Mouse (Mus musculus) neutrophil, adult 5-6 weeks (primary cell): Measurements from ENCODE around the gene Stx6. TPM values are rescaled to one million over a fixed set of nuclear protein-coding genes. Genes with fewer than 3 reads are reported as not detected.

ENCODE experiments used
- ATAC-seq: fragments of 151-379, 151-347 bp; 2 replicates; pipeline ENCODE4 v1.8.0; 2017; ENCODE audit warnings: mild to moderate bottlenecking, moderate TSS enrichment; ENCODE audit not compliant: insufficient number of reproducible peaks, poor library complexity, low FRiP score, severe bottlenecking; ENCODE audit errors: extremely low read depth
- total RNA-seq: library from RNA; stranded (forward); fragments of 200-1000 nt; gene quantifications from 2 replicates; pipeline ENCODE4 v1.2.3, GENCODE M21; 2017

The Stx6 gene
- total RNA-seq, 1 experiment from 2014 or later: 53.1 TPM

DNA sequence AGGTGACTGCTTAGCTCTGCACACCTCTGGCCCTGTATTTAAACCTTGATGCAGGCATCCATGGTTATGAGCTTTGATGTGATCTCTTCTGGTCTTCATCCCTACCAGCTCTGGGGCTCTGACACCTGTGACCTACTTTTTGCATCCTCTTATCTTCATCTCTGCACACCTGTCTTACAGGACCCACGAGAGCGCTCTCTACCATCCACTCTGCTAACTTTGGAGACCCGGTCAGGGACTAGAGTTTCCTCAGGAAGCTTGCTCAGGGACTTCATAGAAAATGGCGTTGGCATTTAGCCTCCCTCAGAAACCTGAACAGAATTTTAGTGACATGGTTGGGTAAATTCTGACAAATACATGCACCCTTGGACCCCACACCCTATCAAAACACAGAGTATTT lies 4.6 kb upstream of the Stx6 start:
- ATAC-seq: no peak

GRCm38 (mm10) chr1:155158970-155159484 lies 512 bp downstream of the Stx6 start:
- ATAC-seq: no peak

DNA sequence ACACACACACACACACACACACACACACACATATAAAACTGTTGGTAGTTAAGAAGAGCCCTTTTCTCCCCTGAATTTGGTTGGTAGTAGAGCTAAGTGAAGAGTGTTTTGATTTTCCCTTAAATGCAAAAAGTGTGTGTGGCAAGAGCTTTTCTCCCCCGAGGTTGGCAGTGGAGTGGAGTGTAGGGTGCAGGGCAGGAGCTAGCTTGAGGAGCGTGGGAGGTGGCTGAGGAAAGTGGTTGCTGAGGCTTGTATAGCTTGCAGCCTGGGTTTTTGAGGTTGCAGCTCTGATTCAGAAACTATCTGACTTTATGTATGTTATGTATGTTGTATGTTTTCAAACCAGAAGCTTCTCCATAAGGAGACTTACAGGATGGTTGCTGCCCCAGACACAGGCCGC lies 8.9 kb downstream of the Stx6 start:
- no peak for ATAC-seq

DNA sequence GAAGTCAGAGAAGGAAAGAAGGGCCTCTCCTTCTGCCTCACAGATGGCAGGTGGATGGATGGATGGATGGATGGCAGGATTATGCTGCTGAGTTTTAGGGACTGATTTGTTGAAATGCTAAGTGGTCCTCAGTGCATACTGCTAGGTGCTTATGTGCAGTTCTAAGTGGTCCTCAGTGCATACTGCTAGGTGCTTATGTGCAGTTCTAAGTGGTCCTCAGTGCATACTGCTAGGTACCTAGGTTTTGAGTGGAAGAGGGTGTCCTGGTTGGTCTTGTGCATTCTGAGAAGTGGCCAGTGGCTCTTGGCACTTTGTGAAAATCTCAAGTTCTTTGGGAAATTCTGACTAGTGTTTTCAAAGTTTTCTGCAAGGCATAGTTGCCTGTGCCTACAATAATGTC lies 11.4 kb downstream of the Stx6 start:
- no peak for ATAC-seq

- ATAC-seq: no peak
Measured at GRCm38 (mm10) chr1:155172895-155173643, 14.6 kb downstream of the Stx6 start.

DNA sequence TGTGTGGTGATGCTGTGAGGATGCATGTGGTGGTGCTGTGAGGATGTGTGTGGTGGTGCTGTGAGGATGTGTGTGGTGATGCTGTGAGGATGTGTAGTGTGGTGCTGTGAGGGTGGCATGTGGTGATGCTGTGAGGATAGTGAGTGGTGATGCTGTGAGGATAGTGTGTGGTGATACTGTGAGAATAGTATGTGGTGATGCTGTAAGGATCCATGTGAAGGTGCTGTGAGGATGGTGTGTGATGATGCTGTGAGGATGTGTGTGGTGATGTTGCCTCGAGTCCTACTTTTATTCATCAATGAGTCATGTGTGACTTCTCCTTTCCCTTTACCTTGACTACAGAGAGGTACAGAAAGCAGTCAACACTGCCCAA lies 15.1 kb downstream of the Stx6 start:
- peak; percentile 20; the same call in 1 of the 2 replicates for ATAC-seq

DNA sequence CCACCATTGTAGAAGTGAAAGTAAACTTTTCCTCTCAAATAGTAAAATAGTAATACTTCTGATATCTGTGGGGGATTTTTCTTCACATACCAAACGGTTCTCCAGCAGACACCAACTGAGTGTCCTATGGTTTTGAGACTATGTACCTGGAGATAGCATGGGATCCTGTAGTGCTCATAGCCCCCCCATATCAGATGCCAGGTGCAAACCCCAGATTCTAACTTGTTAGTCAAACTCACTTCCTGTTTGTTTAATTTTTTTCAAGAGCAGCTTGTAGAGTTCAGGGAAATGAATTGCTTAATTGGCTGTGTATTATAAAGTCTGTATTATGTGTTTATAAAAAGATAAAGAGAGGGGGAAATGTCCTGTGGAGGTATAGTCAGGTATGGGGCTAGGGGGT lies 15.9 kb downstream of the Stx6 start:
- no peak for ATAC-seq

DNA sequence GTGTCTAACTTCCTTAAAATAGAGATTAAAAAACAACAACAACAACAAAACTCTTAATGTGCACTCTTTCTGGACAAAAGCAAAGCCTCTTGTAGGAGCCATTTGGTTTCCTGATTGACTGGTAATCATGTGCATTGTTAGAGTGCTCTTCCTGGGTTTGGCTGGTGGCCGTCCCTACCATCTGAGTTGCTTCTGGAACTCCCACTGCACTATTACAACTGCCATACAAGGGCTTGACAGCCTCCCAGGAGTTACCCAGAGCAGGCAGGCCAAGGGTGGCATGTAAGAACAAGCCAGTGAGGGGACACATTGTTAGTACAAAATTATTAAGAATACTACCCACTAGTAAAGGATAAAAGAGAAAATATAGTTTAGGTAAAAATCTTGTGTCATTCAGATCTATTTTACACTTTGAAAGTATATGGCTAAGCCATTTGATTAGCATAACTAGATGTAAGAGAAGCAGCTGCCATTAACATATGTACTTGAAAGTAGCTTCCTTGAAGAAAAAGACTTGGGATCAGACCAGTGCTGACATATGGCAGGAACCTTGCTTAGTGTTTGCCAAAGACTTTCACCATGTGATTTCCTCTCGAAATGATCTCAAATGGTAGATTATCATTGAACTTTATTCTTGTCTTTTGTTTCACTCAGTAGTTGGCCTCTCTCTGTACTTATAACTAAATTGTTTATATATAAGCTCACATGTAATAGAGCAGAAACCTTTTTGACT lies 19.8 kb downstream of the Stx6 start:
- ATAC-seq: no peak

DNA sequence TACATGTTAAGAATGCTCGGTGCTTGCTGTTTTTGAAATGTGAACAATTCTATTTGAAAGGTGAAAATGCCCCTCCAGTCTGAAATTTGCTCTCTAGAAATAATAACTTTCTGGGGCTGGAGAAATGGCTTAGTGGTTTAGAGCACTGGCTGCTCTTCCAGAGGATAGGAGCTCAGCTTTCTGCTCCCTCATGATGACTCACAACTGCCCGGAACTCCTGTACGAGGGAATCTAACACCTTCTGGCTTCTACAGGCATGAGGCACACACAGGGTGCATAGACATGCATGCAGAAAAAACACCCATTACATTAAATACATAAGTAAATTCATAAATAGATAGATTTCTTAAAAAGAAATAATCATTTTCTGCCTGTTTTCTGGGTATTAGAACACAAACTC lies 25.7 kb downstream of the Stx6 start:
- ATAC-seq: no peak

- ATAC-seq: no peak
Measured at GRCm38 (mm10) chr1:155188656-155189055, 30.1 kb downstream of the Stx6 start.

GRCm38 (mm10) chr1:155191219-155191618 lies 32.7 kb downstream of the Stx6 start:
- no peak for ATAC-seq

- no peak for ATAC-seq
Measured at GRCm38 (mm10) chr1:155191671-155192070, 33.2 kb downstream of the Stx6 start.

DNA sequence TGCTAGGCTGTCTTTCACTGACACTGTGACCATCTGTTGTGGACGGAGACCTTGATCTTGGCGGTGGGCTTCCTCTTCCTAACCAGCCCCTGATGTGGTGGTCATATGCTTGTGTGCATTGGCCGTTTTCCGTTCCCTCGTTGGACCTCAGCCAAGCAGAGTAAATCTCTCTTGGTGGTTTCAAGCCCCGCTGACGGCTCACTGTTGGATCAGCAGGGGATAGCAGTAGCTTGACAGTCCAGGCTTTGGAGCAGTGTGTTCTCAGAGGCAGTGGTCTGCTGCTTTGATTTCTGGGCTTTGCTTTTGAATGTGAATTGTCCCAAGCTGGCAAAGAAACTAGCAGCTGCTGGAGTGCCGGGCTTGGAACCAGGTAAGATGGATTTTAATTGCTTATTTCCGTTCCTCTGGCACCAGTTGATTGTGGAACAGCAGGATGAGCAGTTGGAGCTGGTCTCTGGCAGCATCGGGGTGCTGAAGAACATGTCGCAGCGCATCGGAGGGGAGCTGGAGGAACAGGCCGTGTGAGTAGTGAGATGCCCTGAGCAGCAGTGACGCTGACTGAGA lies 34.4 kb downstream of the Stx6 start:
- no peak for ATAC-seq

GRCm38 (mm10) chr1:155196691-155197090 lies 38.2 kb downstream of the Stx6 start:
- ATAC-seq: no peak

GRCm38 (mm10) chr1:155199522-155199921 lies 41.0 kb downstream of the Stx6 start:
- ATAC-seq: no peak

DNA sequence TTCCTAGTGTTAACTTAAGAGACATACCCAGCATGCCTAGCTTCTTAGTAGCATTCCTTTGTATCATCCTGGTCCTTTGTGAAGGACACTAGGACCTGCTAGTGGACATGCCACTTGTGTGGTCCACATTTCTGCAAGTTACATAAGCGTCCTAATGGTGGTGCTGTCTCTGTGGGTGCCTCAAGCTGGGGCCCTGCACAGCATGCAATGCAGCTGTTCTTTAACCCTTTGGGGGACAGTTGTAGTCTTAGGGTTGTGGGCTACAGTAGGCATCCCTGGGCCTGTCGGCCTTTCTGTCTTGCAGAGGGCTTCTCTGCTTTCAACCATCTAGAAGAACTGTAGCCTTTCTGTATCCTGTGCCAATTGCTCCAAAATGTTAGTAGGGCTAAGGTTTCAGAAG lies 42.5 kb downstream of the Stx6 start:
- no peak for ATAC-seq

DNA sequence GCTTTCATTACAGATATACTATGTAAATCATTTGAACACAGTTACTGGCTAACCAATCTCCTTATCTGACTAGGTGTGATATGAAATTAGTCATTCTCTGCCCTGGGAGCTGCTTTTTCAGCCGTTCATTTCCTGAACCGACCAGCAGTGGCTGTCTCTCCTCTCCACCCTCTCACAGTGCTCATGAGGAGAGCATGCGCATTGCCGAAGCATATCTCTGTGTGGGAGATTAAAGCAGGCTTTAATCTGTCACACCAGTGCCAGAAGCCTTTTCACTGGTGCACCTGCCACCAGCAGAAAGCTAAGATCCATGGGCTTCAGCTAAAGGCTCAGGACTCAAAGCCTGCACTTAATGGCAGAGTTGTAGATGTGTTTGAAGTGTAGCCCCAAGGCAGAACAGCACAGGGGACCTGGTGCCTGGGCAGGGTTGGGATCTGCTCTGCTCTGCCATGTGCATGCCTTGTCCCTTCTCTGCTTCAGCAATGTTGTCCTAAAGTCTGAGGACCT lies 42.9 kb downstream of the Stx6 start:
- no peak for ATAC-seq

DNA sequence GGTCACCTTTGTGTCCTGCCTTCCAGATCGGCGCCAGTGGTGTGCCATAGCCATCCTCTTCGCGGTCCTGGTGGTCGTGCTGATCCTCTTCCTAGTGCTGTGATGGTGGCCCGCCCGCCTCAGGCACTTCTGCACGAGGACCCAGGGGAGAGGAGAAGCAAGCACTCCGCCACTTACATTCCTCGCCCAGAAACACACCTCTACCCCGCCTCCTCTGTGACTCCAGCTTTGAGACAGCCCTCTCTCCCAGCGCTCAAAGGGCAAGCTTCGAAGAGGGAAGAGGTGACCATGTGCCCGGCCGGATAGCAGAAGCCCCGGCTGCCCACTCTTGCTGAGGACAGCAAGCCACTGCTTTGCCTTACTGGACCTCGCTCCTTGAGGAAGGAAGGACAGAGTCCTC lies 43.4 kb downstream of the Stx6 start:
- ATAC-seq: no peak

GRCm38 (mm10) chr1:155202472-155202871 lies 44.0 kb downstream of the Stx6 start:
- ATAC-seq: no peak

- no peak for ATAC-seq
Measured at GRCm38 (mm10) chr1:155203101-155203500, 44.6 kb downstream of the Stx6 start.
